Mouse (Mus musculus): ENCODE results near the gene Fez2.

Gene Fez2

DNA sequence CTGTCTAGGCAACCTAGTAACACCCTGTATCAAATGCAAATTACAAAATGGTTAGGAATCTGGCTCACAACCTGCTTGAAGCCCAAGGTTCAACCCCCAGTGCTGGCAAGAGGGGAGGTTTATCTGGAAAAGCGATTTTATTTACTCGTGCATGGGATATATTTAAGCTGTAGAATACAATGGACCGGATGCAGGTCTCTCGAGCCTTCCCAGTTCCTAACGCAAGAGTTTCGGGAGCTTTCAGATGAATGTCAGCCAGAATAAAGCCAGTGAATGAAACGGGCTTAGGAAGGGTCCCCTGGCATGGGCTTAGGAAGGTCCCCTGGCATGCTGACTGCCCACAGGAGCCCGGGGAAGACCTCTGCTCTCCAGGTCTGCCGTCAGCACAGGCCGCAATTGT is 11.1 kb downstream of the Fez2 start:
- DNase-seq = no peak

DNA sequence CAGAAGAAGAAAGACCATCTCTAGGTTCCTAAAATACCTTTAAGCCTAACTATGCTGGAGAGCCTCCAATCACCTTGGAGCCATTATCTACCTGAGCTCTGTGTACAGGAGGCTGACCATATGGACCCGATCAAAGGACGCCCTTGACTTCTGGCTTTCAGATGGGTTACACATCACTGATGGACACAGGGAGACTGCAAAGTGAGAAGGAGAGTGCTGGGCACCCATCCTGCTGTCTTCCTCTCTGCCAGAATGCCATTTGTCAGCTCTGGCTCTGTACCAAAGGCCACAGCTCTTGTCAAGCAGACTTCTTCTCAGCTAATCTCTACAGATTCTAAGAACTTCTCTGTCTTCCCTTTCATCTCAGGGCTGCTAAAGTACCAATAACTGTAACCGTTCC is 12.6 kb downstream of the Fez2 start:
- no peak for DNase-seq

DNA sequence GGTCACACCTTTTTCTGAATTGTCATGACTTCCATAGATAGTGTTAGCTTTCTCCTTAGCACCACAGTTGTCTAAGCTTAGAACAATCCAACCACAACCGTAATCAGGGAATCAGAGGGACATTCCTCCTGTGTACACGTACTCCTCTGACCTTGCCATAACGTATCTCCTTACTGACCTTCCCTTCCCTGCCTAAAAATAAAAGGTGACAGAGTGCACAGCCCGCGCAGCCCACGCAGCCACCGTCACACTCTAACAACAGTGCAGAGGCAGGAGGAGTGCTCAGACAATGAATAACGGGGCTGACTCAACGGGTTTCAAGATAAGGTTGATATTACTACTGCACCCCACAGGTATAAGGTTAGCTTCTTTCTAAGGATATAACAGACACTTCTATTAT is 14.1 kb downstream of the Fez2 start:
- DNase-seq = no peak

- DNase-seq = no peak
Observed at GRCm38 (mm10) chr17:78403229-78403628, 14.7 kb downstream of the Fez2 start.

DNA sequence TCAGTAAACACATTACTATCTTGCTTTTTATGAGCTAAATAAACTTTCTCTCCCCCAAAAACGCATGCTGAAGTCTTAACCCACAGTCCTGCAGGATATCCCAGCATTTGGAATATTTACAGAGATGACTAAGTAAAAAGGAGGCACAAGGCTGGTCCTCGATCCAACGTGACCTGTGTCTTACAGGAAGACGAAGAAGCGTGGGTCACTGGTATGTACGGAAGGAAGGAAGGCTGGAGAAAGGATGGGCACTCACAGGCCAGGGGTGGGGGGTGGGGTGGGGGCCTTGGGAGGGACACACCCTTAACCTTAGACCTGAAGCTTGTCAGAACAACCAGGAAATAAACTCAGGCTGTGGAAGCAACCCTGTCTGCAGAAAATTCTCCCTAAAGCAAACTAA is 15.8 kb downstream of the Fez2 start:
- DNase-seq = no peak

GRCm38 (mm10) chr17:78401713-78402112 is 16.2 kb downstream of the Fez2 start:
- DNase-seq = no peak

DNA sequence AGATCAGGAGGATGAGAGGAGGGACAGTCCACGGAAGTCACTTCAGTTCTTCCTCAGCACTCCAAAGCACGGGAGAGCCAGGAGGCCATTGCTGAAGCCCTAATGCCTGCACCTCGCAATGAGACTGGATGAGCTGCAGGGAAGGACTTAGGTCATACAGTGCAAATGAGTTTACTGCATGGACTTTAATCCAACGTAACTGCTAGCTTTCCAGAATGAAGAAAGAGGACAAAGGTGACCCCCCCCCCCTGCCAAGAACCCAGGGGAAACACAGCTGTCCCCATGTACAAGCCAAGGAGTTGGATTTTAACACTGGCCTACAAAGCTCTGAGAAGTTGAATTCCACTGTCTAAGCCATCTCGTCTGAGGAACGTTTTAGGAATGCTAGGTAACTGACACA is 16.6 kb downstream of the Fez2 start:
- DNase-seq = no peak

GRCm38 (mm10) chr17:78400130-78400840 is 17.7 kb downstream of the Fez2 start:
- DNase-seq = no peak

DNA sequence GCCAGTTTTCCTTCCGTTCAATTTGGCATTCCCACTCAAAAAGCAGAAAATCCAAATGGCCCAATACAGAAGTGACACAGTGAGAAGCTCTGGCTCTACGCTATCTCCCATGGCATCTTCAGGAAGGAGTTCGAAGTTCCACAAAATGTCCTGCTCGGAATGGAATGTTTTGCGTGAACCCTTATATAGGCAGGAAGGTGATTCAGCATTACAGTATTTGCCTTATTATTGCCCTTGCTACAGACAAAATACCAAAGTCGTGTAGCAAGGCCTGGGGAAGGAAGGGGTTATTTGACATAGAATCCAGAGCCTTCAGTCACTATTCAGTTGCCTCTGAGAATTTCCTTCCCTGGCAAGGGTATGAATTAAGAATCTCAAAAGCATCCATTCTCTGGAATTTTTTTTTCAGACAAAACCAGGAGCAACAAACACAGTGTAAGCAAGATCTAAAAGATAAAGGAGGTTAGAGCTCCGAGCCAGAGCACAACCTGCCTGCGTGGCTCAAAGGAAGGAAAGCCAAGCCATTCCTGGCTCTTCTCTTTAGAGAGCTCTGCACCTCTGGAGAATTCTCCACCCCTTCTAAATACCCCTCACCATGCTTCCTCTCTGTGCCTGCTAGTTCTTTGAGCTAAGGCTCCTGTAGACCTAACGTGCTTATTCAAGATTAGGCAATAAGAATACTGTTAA is 25.4 kb downstream of the Fez2 start:
- no peak for DNase-seq

DNA sequence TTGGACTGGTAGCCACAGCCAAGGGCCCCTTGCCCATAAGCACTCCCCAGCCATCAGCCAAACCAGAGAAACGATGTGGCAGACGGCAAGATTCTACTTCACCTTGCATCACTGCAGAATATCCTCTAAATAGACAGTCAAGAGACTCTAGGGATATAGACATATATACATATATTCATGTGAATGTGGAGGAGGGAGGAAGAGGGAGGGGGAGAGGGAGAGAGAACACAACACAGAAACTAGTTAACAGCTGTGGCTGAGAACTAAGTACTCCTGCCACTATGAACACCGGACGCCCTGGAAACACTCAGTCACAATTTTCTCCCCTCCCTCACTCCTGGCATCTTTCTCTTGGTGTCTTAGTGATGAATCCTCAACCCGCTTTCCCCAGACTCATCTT is 28.4 kb downstream of the Fez2 start:
- no peak for DNase-seq

DNA sequence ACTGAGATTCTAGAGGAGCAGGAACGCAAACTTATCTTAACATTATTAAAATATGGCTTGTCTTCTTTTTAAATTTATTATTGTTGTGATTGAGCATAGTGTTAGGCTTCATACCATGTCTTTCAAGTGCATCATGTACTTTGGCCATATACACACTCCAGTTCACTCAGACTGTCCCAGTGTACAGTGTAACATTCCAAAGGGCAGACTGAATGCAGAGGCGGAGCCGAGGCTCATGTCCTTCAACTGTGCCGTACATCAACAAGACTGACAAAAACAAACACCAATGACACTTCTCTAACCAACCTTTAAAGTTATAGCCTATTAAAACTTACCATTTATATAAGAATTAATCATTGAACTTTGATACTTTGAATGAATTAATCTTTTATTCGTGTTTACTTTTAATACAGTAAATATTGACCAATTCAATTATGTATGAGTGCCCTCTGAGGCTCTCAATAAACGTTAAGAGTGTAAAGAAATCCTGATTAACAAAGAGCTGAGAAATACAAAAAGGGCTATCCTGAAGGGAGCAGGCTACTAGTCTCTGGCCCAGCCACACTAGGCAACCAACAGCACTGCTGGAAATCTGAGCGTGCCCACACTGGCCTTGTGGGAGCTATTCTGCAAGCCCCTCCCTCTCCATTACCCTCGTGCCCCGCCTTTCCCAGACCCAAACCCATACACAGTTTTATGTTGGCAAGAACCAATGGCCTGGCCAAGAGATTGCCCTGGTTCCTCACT is 29.7 kb downstream of the Fez2 start:
- DNase-seq = no peak

GRCm38 (mm10) chr17:78387665-78388064 is 30.3 kb downstream of the Fez2 start:
- no peak for DNase-seq

GRCm38 (mm10) chr17:78382321-78382720 is 35.6 kb downstream of the Fez2 start:
- no peak for DNase-seq

- DNase-seq = no peak
Observed at GRCm38 (mm10) chr17:78379730-78380245, 38.2 kb downstream of the Fez2 start.

DNA sequence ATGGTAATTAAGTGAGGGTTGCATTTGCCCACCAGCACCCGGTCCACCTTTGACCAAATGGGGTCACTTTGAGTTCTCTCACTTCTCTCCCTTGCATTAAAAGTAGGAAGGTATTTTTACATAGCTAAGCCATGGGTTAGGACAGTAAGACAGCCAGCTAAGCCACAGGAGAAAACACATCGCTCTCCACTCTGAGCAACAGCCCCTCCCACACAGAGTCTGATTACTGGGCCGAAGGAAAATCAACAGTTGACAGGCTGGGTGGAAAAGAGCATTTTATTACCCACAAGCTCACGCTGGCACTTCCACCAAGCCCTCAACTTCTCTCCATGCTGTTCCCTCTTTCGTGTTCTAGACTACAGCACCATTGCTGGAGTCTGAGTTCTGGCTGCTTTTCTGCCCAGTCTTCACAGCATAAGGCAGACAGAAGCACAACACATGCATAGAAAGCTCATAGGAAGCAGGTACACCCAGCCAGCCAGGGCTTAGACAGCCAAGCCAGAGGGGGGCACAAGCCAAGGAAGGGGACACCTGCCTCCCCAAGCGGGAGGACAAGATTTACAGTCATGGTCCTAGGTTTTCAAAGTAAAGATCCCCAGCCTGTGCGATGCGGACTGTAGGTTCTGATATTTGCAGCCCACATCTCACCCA is 38.7 kb downstream of the Fez2 start:
- DNase-seq = no peak

- DNase-seq = no peak
Observed at GRCm38 (mm10) chr17:78376587-78376986, 41.4 kb downstream of the Fez2 start.

- DNase-seq = no peak
Observed at GRCm38 (mm10) chr17:78374756-78375155, 43.2 kb downstream of the Fez2 start.

- no peak for DNase-seq
Observed at GRCm38 (mm10) chr17:78373849-78374248, 44.1 kb downstream of the Fez2 start.

- DNase-seq = no peak
Observed at GRCm38 (mm10) chr17:78373174-78373573, 44.8 kb downstream of the Fez2 start.

- DNase-seq = no peak
Observed at GRCm38 (mm10) chr17:78370445-78370844, 47.5 kb downstream of the Fez2 start.

- DNase-seq = no peak
Observed at GRCm38 (mm10) chr17:78368481-78368880, 49.5 kb downstream of the Fez2 start.

DNA sequence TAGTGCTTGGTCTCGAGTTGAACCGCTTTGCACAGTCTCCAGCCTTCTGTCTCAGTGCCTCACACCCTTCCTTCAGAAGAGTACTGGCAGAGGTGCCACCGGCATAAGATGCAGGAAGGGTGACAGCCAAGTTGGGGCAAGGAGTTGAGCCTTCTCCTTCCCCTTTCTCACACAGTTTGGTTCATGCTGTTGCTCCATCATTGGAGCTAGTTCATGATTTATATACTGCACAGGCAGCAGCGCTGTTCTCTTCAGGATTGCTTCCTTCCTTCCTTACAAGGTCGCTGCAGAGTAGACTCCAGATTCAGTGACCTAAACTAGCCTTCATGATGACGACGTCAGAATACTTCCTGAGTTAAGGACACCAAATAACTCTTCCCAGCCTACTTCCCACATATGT is 51.9 kb downstream of the Fez2 start:
- no peak for DNase-seq

Measured in right cerebral cortex, postnatal 25 days (tissue).